Mouse (Mus musculus) liver, embryonic 14.5 days (tissue): ENCODE measurements around the gene Itpk1.

ENCODE experiments used
- CTCF ChIP-seq: IDR thresholded peaks from 2 replicates; pipeline ENCODE4 v1.5.1; 2016; ENCODE audit warnings: antibody characterized with exemption, low read depth, control low read depth
- EP300 ChIP-seq: IDR thresholded peaks from 2 replicates; pipeline ENCODE4 v1.6.1; 2016; ENCODE audit warnings: antibody characterized with exemption, low read depth

DNA sequence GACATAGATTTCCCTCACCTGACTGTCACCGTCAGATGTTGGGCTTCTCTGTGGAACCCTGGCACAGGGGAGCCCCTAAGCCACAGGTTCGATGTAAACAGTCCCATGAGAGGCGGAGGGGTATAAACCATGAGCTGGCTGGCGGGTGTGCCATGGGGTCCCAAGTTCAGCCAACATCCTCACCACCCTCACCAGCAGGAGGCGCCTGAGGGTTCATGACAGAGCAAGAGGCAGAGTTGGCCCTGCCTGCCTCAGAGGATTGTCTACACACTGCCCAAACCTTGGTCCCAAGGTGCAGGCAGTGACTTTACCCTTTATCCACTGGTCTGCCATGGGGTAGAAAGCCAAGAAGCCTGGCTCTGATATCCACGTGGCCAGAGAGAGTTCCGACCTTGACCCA lies 23.1 kb downstream of the Itpk1 start:
- TF ChIP-seq CTCF (peak; percentile 71), EP300 (no peak)
